Mouse (Mus musculus) midbrain, embryonic 16.5 days (tissue): Measurements from ENCODE around the gene Klf9. TPM values are rescaled to one million over a fixed set of nuclear protein-coding genes. Genes with fewer than 3 reads are reported as not detected.

Source experiments
- ATAC-seq: fragments of 200-750 bp; cut with Nextera tagmentation; 2 replicates; pipeline ENCODE4 v1.8.0; 2017; ENCODE audit warnings: moderate TSS enrichment
- H3K27ac ChIP-seq: fragments of 300-500 bp; sonication (generic); 2 replicates; pipeline ENCODE4 v1.5.1; 2014; ENCODE audit warnings: mild to moderate bottlenecking, low read length, mixed read lengths
- H3K27me3 ChIP-seq: fragments of 300-500 bp; sonication (generic); 2 replicates; pipeline ENCODE4 v1.6.1; 2014; ENCODE audit warnings: low read depth, low read length, mixed read lengths; ENCODE audit not compliant: control insufficient read depth, insufficient read depth
- H3K36me3 ChIP-seq: fragments of 300-500 bp; sonication (generic); 2 replicates; pipeline ENCODE4 v1.6.1; 2014; ENCODE audit warnings: mild to moderate bottlenecking, low read length, moderate library complexity, mixed read lengths; ENCODE audit not compliant: control insufficient read depth, insufficient read depth
- H3K4me1 ChIP-seq: fragments of 300-500 bp; sonication (generic); 2 replicates; pipeline ENCODE4 v1.6.1; 2014; ENCODE audit warnings: mild to moderate bottlenecking, low read length, mixed read lengths; ENCODE audit not compliant: control insufficient read depth, insufficient read depth
- H3K4me2 ChIP-seq: fragments of 300-500 bp; sonication (generic); 2 replicates; pipeline ENCODE4 v1.6.1; 2014; ENCODE audit warnings: mild to moderate bottlenecking, low read length, mixed read lengths
- H3K4me3 ChIP-seq: fragments of 300-500 bp; sonication (generic); 2 replicates; pipeline ENCODE4 v1.5.1; 2014; ENCODE audit warnings: low read depth, mild to moderate bottlenecking, low read length, moderate library complexity, mixed read lengths
- H3K9ac ChIP-seq: fragments of 300-500 bp; sonication (generic); 2 replicates; pipeline ENCODE4 v1.6.1; 2014; ENCODE audit warnings: low read depth, low read length, mixed read lengths
- H3K9me3 ChIP-seq: fragments of 300-500 bp; sonication (generic); replicated peaks from 2 replicates; pipeline ENCODE4 v1.6.1; 2014; ENCODE audit warnings: mild to moderate bottlenecking, low read length, mixed read lengths; ENCODE audit not compliant: control insufficient read depth, poor library complexity, severe bottlenecking
- WGBS: fragments of 180-500 bp; shearing (Covaris S2); extraction: QIAGEN DNeasy Blood & Tissue Kit; methylation state at CpG from one replicate; pipeline ENCODE4 v1.1.7; 2014; 5-methylcytosine and 5-hydroxymethylcytosine counted together
- polyA plus RNA-seq: library from polyadenylated mRNA; unstranded; fragments of >200 nt; fragmentation: Nextera tagmentation; extraction: Ambion mirVana; gene quantifications from 2 replicates; pipeline ENCODE4 v1.2.1, GENCODE M21; 2015

Klf9 gene
- polyA plus RNA-seq, 1 experiment from 2014 or later: 3.1 TPM

DNA sequence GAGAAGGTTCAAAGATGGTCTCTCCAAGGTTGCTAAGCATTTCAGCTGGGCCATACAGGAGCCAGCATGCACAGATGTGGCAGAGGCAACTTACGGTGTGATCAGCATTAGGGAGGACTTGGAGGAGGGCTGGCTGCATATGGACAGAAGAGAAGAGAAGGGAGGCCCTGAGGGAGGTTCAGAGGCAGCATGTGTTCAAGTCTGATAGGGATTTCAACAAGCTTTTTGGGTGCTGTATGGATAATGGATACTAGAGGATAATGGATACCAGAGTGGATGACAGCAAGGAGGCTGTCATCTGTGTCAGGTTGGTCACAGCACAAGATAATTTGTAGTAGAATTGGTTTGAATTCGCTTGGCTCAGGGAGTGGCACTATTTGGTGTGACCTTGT is 28.6 kb downstream of the Klf9 start:
- Histone ChIP-seq H3K9me3 (no peaks in the 10 kb centered on the region; the same call in 1 of the 2 replicates), H3K4me2 (no peak overlapping the region)

DNA sequence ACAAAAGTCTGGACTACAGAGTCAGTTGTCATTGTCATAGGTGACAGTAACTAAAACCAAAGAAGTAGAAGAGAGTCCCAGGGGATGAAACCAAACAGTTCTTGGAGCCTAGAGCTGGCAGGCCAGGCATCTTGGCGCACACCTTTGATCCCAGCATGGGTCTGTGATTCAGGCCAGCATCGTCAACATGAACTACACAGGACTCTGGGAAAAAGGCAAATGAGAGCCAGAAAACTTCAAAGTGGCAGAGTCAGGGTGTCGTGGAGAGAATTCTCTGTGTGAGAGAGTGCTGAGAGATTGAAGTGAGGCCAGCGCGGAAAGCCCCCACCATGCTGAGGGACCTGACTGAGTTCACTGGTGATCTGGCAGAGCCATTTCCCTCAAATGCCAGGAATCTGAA is 29.4 kb downstream of the Klf9 start:
- ATAC-seq: no peak
- no peak overlapping the region for H3K27ac ChIP-seq
- H3K9me3 ChIP-seq: no peaks in the 10 kb centered on the region; the same call in 1 of the 2 replicates
- no peak overlapping the region for H3K4me2 ChIP-seq
- H3K9ac ChIP-seq: no peak overlapping the region
- H3K36me3 ChIP-seq: no peaks in the 10 kb centered on the region
- H3K4me3 ChIP-seq: no peak overlapping the region
- no peaks in the 10 kb centered on the region for H3K27me3 ChIP-seq
- WGBS: 84% methylated on average over 5 of the region's 5 CpGs
- H3K4me1 ChIP-seq: no peaks in the 10 kb centered on the region

More for the DNA sequence above, 28.6 kb downstream of the Klf9 start:
- no peaks in the 10 kb centered on the region for H3K27me3 ChIP-seq
- no peak overlapping the region for H3K4me3 ChIP-seq
- H3K9ac ChIP-seq: no peak overlapping the region
- no peaks in the 10 kb centered on the region for H3K36me3 ChIP-seq
- WGBS: 93% methylated on average over 2 of the region's 2 CpGs
- ATAC-seq: no peak
- no peak overlapping the region for H3K27ac ChIP-seq
- no peaks in the 10 kb centered on the region for H3K4me1 ChIP-seq

DNA sequence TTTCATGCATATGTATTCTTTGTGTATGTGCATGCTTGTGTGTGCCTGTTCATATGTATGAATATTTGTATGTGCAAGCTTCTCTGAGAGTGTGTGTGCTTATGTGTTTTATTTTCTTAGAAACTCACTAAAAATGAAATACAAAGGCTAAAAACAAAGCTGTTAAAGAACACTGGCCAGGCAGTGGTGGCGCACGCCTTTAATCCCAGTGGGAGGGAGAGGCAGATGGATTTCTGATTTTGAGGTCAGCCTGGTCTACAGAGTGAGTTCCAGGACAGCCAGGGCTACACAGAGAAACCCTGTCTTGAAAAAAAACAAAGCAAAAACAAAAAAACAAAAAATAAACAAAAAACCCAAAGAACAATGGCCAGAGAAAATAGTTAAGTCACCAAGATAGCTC is 30.1 kb downstream of the Klf9 start:
- no peaks in the 10 kb centered on the region for H3K36me3 ChIP-seq
- no peak overlapping the region for H3K4me2 ChIP-seq
- H3K4me1 ChIP-seq: no peaks in the 10 kb centered on the region
- no peak overlapping the region for H3K27ac ChIP-seq
- ATAC-seq: no peak
- 94% methylated on average over 2 of the region's 2 CpGs for WGBS
- H3K27me3 ChIP-seq: no peaks in the 10 kb centered on the region
- no peak overlapping the region for H3K9ac ChIP-seq
- H3K9me3 ChIP-seq: no peaks in the 10 kb centered on the region; the same call in 1 of the 2 replicates
- H3K4me3 ChIP-seq: no peak overlapping the region

DNA sequence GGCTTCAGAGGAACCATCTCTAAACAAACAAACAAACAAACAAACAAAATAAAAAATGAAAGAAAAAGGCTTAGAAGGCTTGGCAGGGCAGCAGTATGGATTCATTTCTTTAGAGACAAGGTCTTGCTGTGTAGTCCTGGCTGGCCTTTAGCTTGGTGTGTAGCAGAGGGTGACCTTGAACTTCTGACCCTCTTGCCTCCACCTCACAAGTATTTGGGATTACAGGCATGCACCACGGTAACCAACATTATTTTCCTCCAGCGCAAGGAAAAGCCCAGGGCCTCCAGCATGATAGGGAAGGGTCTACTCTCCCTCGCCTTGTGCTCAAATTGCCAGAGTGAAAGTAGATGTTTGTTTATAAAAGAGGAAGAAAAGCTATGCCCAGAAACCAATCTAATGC is 34.1 kb downstream of the Klf9 start:
- H3K27ac ChIP-seq: no peak overlapping the region
- no peaks in the 10 kb centered on the region for H3K4me1 ChIP-seq
- H3K4me3 ChIP-seq: no peak overlapping the region
- ATAC-seq: no peak
- 79% methylated on average over 3 of the region's 3 CpGs for WGBS
- no peaks in the 10 kb centered on the region; the same call in 1 of the 2 replicates for H3K9me3 ChIP-seq
- no peak overlapping the region for H3K4me2 ChIP-seq
- H3K36me3 ChIP-seq: no peaks in the 10 kb centered on the region
- H3K9ac ChIP-seq: no peak overlapping the region
- no peaks in the 10 kb centered on the region for H3K27me3 ChIP-seq

- no peak overlapping the region for H3K4me2 ChIP-seq
- ATAC-seq: no peak
- H3K9me3 ChIP-seq: no peaks in the 10 kb centered on the region
- H3K4me1 ChIP-seq: no peaks in the 10 kb centered on the region
- WGBS: 75% methylated on average over 2 of the region's 2 CpGs
- H3K27me3 ChIP-seq: no peaks in the 10 kb centered on the region
- H3K4me3 ChIP-seq: no peak overlapping the region
- no peak overlapping the region for H3K27ac ChIP-seq
- no peak overlapping the region for H3K9ac ChIP-seq
- H3K36me3 ChIP-seq: no peaks in the 10 kb centered on the region
Measured at GRCm38 (mm10) chr19:23175511-23175910, 34.5 kb downstream of the Klf9 start.

GRCm38 (mm10) chr19:23178533-23178932 is 37.5 kb downstream of the Klf9 start:
- WGBS: 96% methylated on average over 3 of the region's 3 CpGs
- Histone ChIP-seq H3K4me1 (no peaks in the 10 kb centered on the region), H3K27me3 (no peaks in the 10 kb centered on the region), H3K27ac (no peak overlapping the region), H3K9me3 (no peaks in the 10 kb centered on the region), H3K4me3 (no peak overlapping the region), H3K9ac (no peak overlapping the region), H3K36me3 (no peaks in the 10 kb centered on the region), H3K4me2 (no peak overlapping the region)
- no peak for ATAC-seq

DNA sequence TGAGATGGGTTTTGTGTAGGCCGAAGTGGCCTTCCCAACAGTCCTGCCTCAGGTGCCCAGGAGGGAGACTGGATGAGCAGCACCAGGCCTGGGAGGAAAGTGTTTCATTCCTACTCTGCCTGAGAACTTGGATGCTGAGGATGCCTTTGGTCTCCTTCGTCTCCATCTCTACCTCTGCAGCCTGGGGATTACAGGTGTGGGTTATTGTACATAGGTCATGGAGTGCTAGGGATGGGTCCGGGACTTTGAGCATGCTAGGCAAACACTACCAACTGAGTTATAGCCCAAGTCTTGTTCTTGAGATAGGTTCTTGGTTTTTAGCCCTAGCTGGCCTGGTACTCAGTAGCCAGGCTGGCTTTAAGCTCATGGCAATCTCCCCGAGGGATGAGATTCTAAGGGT is 42.5 kb downstream of the Klf9 start:
- WGBS: 98% methylated on average over 4 of the region's 4 CpGs
- H3K36me3 ChIP-seq: no peaks in the 10 kb centered on the region
- no peak overlapping the region for H3K4me2 ChIP-seq
- no peaks in the 10 kb centered on the region for H3K27me3 ChIP-seq
- no peak overlapping the region for H3K27ac ChIP-seq
- H3K4me1 ChIP-seq: no peaks in the 10 kb centered on the region
- no peak overlapping the region for H3K4me3 ChIP-seq
- no peaks in the 10 kb centered on the region for H3K9me3 ChIP-seq
- no peak overlapping the region for H3K9ac ChIP-seq
- ATAC-seq: no peak

GRCm38 (mm10) chr19:23184068-23184467 is 43.0 kb downstream of the Klf9 start:
- WGBS: 78% methylated on average over 4 of the region's 4 CpGs
- no peaks in the 10 kb centered on the region for H3K9me3 ChIP-seq
- no peak overlapping the region for H3K4me2 ChIP-seq
- ATAC-seq: no peak
- no peak overlapping the region for H3K27ac ChIP-seq
- no peaks in the 10 kb centered on the region for H3K36me3 ChIP-seq
- no peaks in the 10 kb centered on the region for H3K27me3 ChIP-seq
- no peak overlapping the region for H3K9ac ChIP-seq
- no peaks in the 10 kb centered on the region for H3K4me1 ChIP-seq
- H3K4me3 ChIP-seq: no peak overlapping the region

GRCm38 (mm10) chr19:23187732-23188131 is 46.7 kb downstream of the Klf9 start:
- Histone ChIP-seq H3K36me3 (no peaks in the 10 kb centered on the region; the same call in 1 of the 2 replicates), H3K4me1 (no peaks in the 10 kb centered on the region), H3K4me3 (no peak overlapping the region), H3K4me2 (no peak overlapping the region), H3K9me3 (no peaks in the 10 kb centered on the region), H3K27me3 (no peaks in the 10 kb centered on the region), H3K9ac (no peak overlapping the region), H3K27ac (no peak overlapping the region)
- no peak for ATAC-seq
- 75% methylated on average over 6 of the region's 6 CpGs for WGBS
